Mouse (Mus musculus): ENCODE measurements around the gene Prpf4b.

DNA sequence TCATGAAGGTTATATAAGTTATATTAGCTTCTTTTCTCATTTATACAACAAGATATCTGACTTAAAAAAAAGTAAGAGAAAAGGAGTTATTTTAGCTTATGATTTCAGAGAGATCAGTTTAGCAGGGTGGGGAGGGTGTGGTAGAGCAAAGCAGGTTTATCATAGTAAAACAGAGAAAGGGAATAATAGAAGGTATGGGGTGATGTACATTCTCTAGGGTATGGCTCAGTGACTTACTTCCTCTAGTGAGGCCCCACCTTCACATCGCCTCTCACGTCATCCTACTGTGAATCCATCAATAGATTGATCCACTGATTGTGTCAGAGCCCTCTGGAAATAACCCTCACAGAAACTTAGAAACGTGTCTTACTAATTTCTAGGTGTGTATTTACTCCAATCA lies 24.3 kb upstream of the Prpf4b start:
- no peak for TF ChIP-seq EP300 (IDR thresholded peaks at IDR 0.05; ENCODE audit: insufficient read depth, low read depth, low read length)
- TF ChIP-seq CTCF (IDR thresholded peaks at IDR 0.05; ENCODE audit: low read depth, low read length), result no peak

All from ES-Bruce4 (cell line).